Mouse (Mus musculus): ENCODE results near the gene Vars2. TPM values are rescaled to one million over a fixed set of nuclear protein-coding genes. Genes with fewer than 3 reads are reported as not detected.
A peak's percentile ranks its signal among the peaks of the same experiment; 100 is the strongest.

The Vars2 gene
- total RNA-seq, 1 experiment = 58.5 TPM

DNA sequence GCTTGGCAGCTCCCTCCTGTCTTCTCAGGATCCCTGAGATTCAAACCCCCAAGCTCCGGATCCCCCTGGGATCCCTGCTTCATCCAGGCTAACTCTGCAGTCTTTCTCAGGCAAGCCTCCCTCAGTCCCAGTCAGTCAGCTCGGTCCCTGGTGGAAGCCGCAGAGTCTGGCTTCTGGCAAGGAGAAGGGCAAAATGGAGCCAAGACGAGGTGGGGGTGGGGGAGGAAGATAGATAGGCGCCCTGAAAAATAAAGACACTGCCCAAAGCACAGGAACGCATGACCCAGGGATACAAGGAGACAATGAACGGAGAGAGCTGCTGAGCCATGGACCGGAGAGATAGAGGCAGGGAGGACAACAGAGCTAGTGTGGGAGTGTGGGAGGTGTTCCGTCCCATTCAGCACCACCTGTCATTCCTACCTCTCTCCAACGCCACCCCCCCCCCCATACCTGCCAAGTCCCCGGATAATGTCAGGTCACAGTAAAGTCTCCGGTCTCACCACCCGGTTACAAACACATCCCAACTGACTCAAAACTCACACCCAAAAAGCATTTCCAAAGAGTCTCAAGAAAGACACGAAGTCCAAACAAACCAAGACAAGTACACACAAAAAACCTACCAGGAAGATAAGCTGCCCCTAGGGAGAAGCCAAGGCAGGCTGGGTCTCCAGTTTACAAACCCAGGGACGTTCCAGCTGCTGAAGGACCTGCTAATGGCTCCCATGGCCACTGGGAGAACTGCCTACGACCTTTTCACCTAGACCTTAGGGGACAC, 34.0 kb upstream of the Vars2 start:
- TF ChIP-seq MAFK (IDR thresholded peaks at IDR 0.05; ENCODE audit: insufficient read depth, low read depth, low read length) (no peak), HCFC1 (IDR thresholded peaks at IDR 0.05; ENCODE audit: borderline replicate concordance, insufficient read depth, low read length) (no peak), CHD2 (IDR thresholded peaks at IDR 0.05; ENCODE audit: low read depth, low read length) (no peak), ZC3H11A (IDR thresholded peaks at IDR 0.05; ENCODE audit: borderline replicate concordance, low read depth, low read length) (no peak), ZNF384 (IDR thresholded peaks at IDR 0.05; ENCODE audit: low read depth, low read length) (no peak)
- H3K27ac ChIP-seq (ENCODE audit: insufficient read depth, low read depth, low read length, poor library complexity, severe bottlenecking) = no peak overlapping the region
- H3K9me3 ChIP-seq (ENCODE audit: control insufficient read depth, insufficient read depth, low read depth, low read length) = no peaks in the 10 kb centered on the region
- peaks cover 5 to 33% of the 10 kb centered on the region in 2 experiments; a peak in 3 of 4 replicates for H3K4me1 ChIP-seq (ENCODE audit: control insufficient read depth in 2 of 2, insufficient read depth in 2 of 2, low read length in 2 of 2, poor library complexity in 1 of 2)
- H3K36me3 ChIP-seq (ENCODE audit: control insufficient read depth, insufficient read depth, low read length, poor library complexity, severe bottlenecking) = no peaks in the 10 kb centered on the region
- no peak overlapping the region; the same call in 1 of the 2 replicates for H3K9ac ChIP-seq (ENCODE audit: insufficient read depth, low read depth, low read length, poor library complexity, severe bottlenecking)
- in situ Hi-C loops (cut with MboI; ENCODE audit: low sequenced_read_pairs in 2 of 2, unreplicated experiment in 2 of 2) = no loop called here
- peak overlapping the region; percentile 67 to 81 for H3K4me3 ChIP-seq (ENCODE audit: insufficient read depth in 1 of 2, low read depth in 1 of 2, low read length in 2 of 2, poor library complexity in 1 of 2, severe bottlenecking in 1 of 2)
- no peak for DNase-seq (ENCODE audit: low read depth, low spot score)

DNA sequence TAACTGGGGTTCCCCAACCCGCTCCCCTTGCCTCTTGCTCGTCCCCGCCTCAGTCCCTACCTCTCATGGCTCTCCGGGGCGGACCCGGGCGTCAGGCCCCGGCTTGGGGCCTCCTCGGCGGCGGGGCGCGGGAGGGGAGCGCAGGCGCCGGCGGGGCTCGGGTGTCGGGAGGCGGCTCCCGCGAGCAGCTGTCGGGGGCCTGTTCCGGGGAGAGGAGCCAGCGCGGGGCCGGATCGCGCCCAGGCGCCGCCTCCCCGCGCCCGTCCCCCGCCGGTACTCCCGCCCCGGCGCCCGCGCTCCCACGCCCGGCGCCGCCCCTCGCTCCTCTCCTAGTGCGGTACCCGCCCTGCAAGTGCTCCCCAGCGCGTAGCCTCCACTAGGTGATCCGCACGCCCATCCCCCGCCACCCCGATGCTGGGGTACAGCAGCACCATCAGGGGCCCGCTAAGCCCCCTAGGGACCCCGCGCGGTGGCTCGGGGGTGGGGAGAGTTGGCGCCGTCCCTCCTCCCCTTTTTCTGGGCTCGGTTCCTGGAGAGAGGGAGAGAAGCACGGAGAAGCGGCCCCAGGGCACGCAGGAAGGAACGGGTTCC, 33.1 kb upstream of the Vars2 start:
- peak overlapping the region; percentile 67 to 81 for H3K4me3 ChIP-seq (ENCODE audit: insufficient read depth in 1 of 2, low read depth in 1 of 2, low read length in 2 of 2, poor library complexity in 1 of 2, severe bottlenecking in 1 of 2)
- in situ Hi-C loops (cut with MboI; ENCODE audit: low sequenced_read_pairs in 2 of 2, unreplicated experiment in 2 of 2) = no loop called here
- H3K4me1 ChIP-seq (ENCODE audit: control insufficient read depth in 2 of 2, insufficient read depth in 2 of 2, low read length in 2 of 2, poor library complexity in 1 of 2) = peaks cover 5 to 28% of the 10 kb centered on the region in 2 experiments; a peak in 3 of 4 replicates

DNA sequence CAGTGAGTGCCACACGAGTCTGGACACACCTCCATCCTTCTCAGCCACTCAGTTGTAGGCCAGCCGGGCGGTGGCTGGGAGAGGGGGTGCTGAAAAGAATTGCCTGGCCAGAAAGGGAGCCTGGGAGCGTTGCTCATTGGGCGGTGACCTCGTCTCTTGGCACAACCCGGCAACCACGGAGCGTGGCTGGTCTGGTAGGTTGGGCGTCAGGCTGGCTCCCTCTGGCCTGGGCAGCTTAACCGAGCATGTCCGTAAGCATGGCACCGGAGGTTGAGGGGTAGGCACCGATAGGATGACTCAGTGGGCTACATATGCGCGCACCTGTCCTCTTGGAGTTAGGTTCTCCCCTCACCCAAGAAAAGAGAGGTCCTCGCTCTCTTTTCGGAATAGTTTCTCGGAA, 32.5 kb upstream of the Vars2 start:
- TF ChIP-seq CHD2 (IDR thresholded peaks at IDR 0.05; ENCODE audit: low read depth, low read length) (no peak), HCFC1 (IDR thresholded peaks at IDR 0.05; ENCODE audit: borderline replicate concordance, insufficient read depth, low read length) (no peak), ZC3H11A (IDR thresholded peaks at IDR 0.05; ENCODE audit: borderline replicate concordance, low read depth, low read length) (no peak), MAFK (IDR thresholded peaks at IDR 0.05; ENCODE audit: insufficient read depth, low read depth, low read length) (no peak), ZNF384 (IDR thresholded peaks at IDR 0.05; ENCODE audit: low read depth, low read length) (no peak)
- in situ Hi-C loops (cut with MboI; ENCODE audit: low sequenced_read_pairs in 2 of 2, unreplicated experiment in 2 of 2) = no loop called here
- H3K9ac ChIP-seq (ENCODE audit: insufficient read depth, low read depth, low read length, poor library complexity, severe bottlenecking) = peak overlapping the region; percentile 72
- no peaks in the 10 kb centered on the region for H3K36me3 ChIP-seq (ENCODE audit: control insufficient read depth, insufficient read depth, low read length, poor library complexity, severe bottlenecking)
- H3K27ac ChIP-seq (ENCODE audit: insufficient read depth, low read depth, low read length, poor library complexity, severe bottlenecking) = no peak overlapping the region
- peak overlapping the region; percentile 67 to 81 for H3K4me3 ChIP-seq (ENCODE audit: insufficient read depth in 1 of 2, low read depth in 1 of 2, low read length in 2 of 2, poor library complexity in 1 of 2, severe bottlenecking in 1 of 2)
- H3K4me1 ChIP-seq (ENCODE audit: control insufficient read depth in 2 of 2, insufficient read depth in 2 of 2, low read length in 2 of 2, poor library complexity in 1 of 2) = peaks cover 5 to 25% of the 10 kb centered on the region in 2 experiments; a peak in 3 of 4 replicates
- DNase-seq (ENCODE audit: low read depth, low spot score) = no peak
- H3K9me3 ChIP-seq (ENCODE audit: control insufficient read depth, insufficient read depth, low read depth, low read length) = no peaks in the 10 kb centered on the region

More for the DNA sequence above, 33.1 kb upstream of the Vars2 start:
- no peak overlapping the region for H3K27ac ChIP-seq (ENCODE audit: insufficient read depth, low read depth, low read length, poor library complexity, severe bottlenecking)
- TF ChIP-seq CHD2 (IDR thresholded peaks at IDR 0.05; ENCODE audit: low read depth, low read length) (no peak), MAFK (IDR thresholded peaks at IDR 0.05; ENCODE audit: insufficient read depth, low read depth, low read length) (no peak), ZNF384 (IDR thresholded peaks at IDR 0.05; ENCODE audit: low read depth, low read length) (no peak), ZC3H11A (IDR thresholded peaks at IDR 0.05; ENCODE audit: borderline replicate concordance, low read depth, low read length) (no peak), HCFC1 (IDR thresholded peaks at IDR 0.05; ENCODE audit: borderline replicate concordance, insufficient read depth, low read length) (no peak)
- no peaks in the 10 kb centered on the region for H3K9me3 ChIP-seq (ENCODE audit: control insufficient read depth, insufficient read depth, low read depth, low read length)
- H3K9ac ChIP-seq (ENCODE audit: insufficient read depth, low read depth, low read length, poor library complexity, severe bottlenecking) = peak overlapping the region; percentile 72
- DNase-seq (ENCODE audit: low read depth, low spot score) = no peak
- no peaks in the 10 kb centered on the region for H3K36me3 ChIP-seq (ENCODE audit: control insufficient read depth, insufficient read depth, low read length, poor library complexity, severe bottlenecking)

DNA sequence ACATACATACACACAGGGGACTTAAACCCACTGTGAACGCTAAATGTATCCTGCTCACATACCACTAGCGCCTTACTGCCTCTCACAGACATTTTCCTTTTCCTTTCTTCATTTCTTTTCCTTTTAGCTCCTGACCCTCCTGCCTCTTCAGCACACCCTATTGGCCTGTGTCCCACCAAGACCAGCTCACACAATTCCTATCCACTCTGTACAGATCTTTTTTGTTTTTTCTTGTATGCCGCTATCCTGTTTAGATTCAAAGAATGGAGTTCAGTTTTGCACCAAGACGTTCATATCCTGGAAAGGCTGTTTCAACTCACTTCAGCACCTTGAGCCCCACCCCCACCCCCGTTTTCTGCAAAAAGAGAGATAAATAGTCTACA, 31.1 kb upstream of the Vars2 start:
- Histone ChIP-seq H3K9ac (ENCODE audit: insufficient read depth, low read depth, low read length, poor library complexity, severe bottlenecking) (no peak overlapping the region), H3K9me3 (ENCODE audit: control insufficient read depth, insufficient read depth, low read depth, low read length) (no peaks in the 10 kb centered on the region), H3K4me3 (ENCODE audit: insufficient read depth in 1 of 2, low read depth in 1 of 2, low read length in 2 of 2, poor library complexity in 1 of 2, severe bottlenecking in 1 of 2) (peak overlapping the region in 1 of 2 experiments; percentile 38; a peak in 2 of 4 replicates), H3K4me1 (ENCODE audit: control insufficient read depth in 2 of 2, insufficient read depth in 2 of 2, low read length in 2 of 2, poor library complexity in 1 of 2) (peaks cover 5 to 22% of the 10 kb centered on the region in 2 experiments; a peak in 3 of 4 replicates), H3K27ac (ENCODE audit: insufficient read depth, low read depth, low read length, poor library complexity, severe bottlenecking) (peak overlapping the region; percentile 95), H3K36me3 (ENCODE audit: control insufficient read depth, insufficient read depth, low read length, poor library complexity, severe bottlenecking) (no peaks in the 10 kb centered on the region)
- in situ Hi-C loops (cut with MboI; ENCODE audit: low sequenced_read_pairs in 2 of 2, unreplicated experiment in 2 of 2) = no loop called here
- DNase-seq (ENCODE audit: low read depth, low spot score) = no peak
- TF ChIP-seq ZC3H11A (IDR thresholded peaks at IDR 0.05; ENCODE audit: borderline replicate concordance, low read depth, low read length) (no peak), ZNF384 (IDR thresholded peaks at IDR 0.05; ENCODE audit: low read depth, low read length) (no peak), HCFC1 (IDR thresholded peaks at IDR 0.05; ENCODE audit: borderline replicate concordance, insufficient read depth, low read length) (no peak), CHD2 (IDR thresholded peaks at IDR 0.05; ENCODE audit: low read depth, low read length) (no peak)

All from ES-E14 (cell line).